Mouse (Mus musculus) ES-Bruce4 (cell line): Measurements from ENCODE around the gene Hoxd10.

Source experiments
- EP300 ChIP-seq: IDR thresholded peaks from 2 replicates; pipeline ENCODE4 v1.6.1; 2011; ENCODE audit warnings: low read depth, low read length; ENCODE audit not compliant: insufficient read depth
- POLR2A ChIP-seq: IDR thresholded peaks from one replicate; pipeline ENCODE4 v1.8.1; 2011; ENCODE audit warnings: low read length; ENCODE audit not compliant: insufficient read depth

GRCm38 (mm10) chr2:74733765-74734164, 42.0 kb downstream of the Hoxd10 start:
- TF ChIP-seq POLR2A (no peak), EP300 (no peak)
